Mouse (Mus musculus): ENCODE measurements around the gene Nmt1.

DNA sequence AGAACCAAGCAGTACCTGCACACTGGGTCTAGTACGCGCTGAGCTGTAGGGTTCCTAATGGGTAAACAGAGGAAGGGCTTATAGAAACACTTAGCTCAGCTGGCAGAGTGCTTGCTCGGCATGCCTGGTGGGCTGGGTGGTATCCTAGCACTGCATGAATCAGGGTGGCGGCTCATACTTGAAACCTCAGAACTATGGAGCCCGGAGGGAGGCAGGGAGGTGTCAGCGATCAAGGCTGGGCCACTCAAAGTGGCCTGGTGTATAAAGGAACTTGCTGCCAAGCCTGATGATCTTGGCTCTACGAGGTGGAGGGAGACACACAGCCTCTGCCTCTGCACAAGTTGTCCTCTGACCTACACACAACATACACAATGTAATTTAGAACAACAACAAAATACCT is 19.4 kb upstream of the Nmt1 start:
- TF ChIP-seq FLI1 (IDR thresholded peaks at IDR 0.05; ENCODE audit: low read length), result no peak
- TF ChIP-seq GATA1 (IDR thresholded peaks at IDR 0.05; ENCODE audit: borderline replicate concordance, low read length), result no peak
